23 mouse cellular contexts compared by ENCODE assay signal in genomic region chr11:79519299-79519698, GRCm38 (mm10). TPM values are rescaled to one million over a fixed set of nuclear protein-coding genes. Genes with fewer than 3 reads are reported as not detected.
DNase-seq lines count a peak whose midpoint lies in the region; ATAC-seq lines count a peak whose summit lies in the region.
"Had no signal": no experiment of that assay in that cellular context is flagged by ENCODE, and none has a peak within 500 bp of the region (broad histone marks: within the 10 kb centered on the region; RNA-seq: fewer than 3 reads in every experiment).

No protein-coding gene starts in this region.

- H3K27ac ChIP-seq in midbrain, embryonic 11.5 days (ENCODE audit: low read depth, low read length), result no peak overlapping the region
- no peak overlapping the region for H3K27ac ChIP-seq in midbrain, embryonic 10.5 days (replicated peaks)
- H3K27ac ChIP-seq in brown adipose tissue, adult 24 weeks (replicated peaks; ENCODE audit: low read depth, low read length), result peak overlapping the region; percentile 31; the same call in 1 of the 2 replicates
- H3K27ac ChIP-seq in liver, embryonic 15.5 days (replicated peaks), result no peak overlapping the region
- H3K27ac ChIP-seq: heart, adult 2 months; hindbrain, postnatal 0 days; kidney, postnatal 0 days; midbrain, embryonic 12.5 days; neural tube, embryonic 13.5 days had no signal

- ATAC-seq in midbrain, embryonic 11.5 days (ENCODE audit: low FRiP score), result no peak
- no peak for ATAC-seq in liver, embryonic 15.5 days (ENCODE audit: insufficient read depth)
- ATAC-seq: forebrain, embryonic 14.5 days; hindbrain, postnatal 0 days had no signal

- no peaks in the 10 kb centered on the region for H3K27me3 ChIP-seq in midbrain, embryonic 11.5 days (ENCODE audit: control insufficient read depth, insufficient read depth, low read length)
- no peaks in the 10 kb centered on the region for H3K27me3 ChIP-seq in midbrain, embryonic 10.5 days (ENCODE audit: low read depth, poor library complexity, severe bottlenecking)
- no peaks in the 10 kb centered on the region for H3K27me3 ChIP-seq in liver, embryonic 15.5 days
- H3K27me3 ChIP-seq: midbrain, embryonic 12.5 days; neural tube, embryonic 13.5 days; stomach, embryonic 15.5 days had no signal

- DNase-seq in midbrain, embryonic 11.5 days (ENCODE audit: low spot score, missing footprints), result peak; percentile 59
- no peak for DNase-seq in midbrain, embryonic 10.5 days (ENCODE audit: low spot score)
- DNase-seq in urinary bladder, postnatal 25 days (ENCODE audit: low spot score), result no peak
- no peak for DNase-seq in layer of hippocampus, postnatal 10 days (ENCODE audit: low spot score in 2 of 2)
- DNase-seq in right cerebral cortex, adult 2 months (ENCODE audit: low spot score in 2 of 2), result no peak
- DNase-seq: adrenal gland, postnatal 36 days; cerebellum, adult 2 months; gastrocnemius, postnatal 25 days; heart, adult 2 months; kidney, adult 11 months; lung, adult 2 months; thymus, adult 18-20 months had no signal

- H3K9me3 ChIP-seq in midbrain, embryonic 11.5 days (ENCODE audit: control insufficient read depth, low read length), result no peaks in the 10 kb centered on the region
- H3K9me3 ChIP-seq in midbrain, embryonic 10.5 days (replicated peaks), result no peaks in the 10 kb centered on the region
- no peaks in the 10 kb centered on the region for H3K9me3 ChIP-seq in liver, embryonic 15.5 days (replicated peaks)
- H3K9me3 ChIP-seq: midbrain, embryonic 12.5 days; neural tube, embryonic 13.5 days; stomach, embryonic 15.5 days had no signal

- H3K4me2 ChIP-seq in midbrain, embryonic 11.5 days, result no peak overlapping the region
- H3K4me2 ChIP-seq in liver, embryonic 15.5 days, result peak overlapping the region; percentile 16
- H3K4me2 ChIP-seq: midbrain, embryonic 12.5 days; neural tube, embryonic 13.5 days; stomach, embryonic 15.5 days had no signal

- no peaks in the 10 kb centered on the region for H3K4me1 ChIP-seq in midbrain, embryonic 11.5 days (ENCODE audit: control insufficient read depth, insufficient read depth, low read length)
- H3K4me1 ChIP-seq in midbrain, embryonic 10.5 days, result no peaks in the 10 kb centered on the region
- H3K4me1 ChIP-seq in brown adipose tissue, adult 24 weeks (ENCODE audit: control insufficient read depth, insufficient read depth, insufficient read length, low read length), result no peaks in the 10 kb centered on the region
- H3K4me1 ChIP-seq in liver, embryonic 15.5 days (replicated peaks), result peaks cover 11% of the 10 kb centered on the region
- H3K4me1 ChIP-seq: midbrain, embryonic 12.5 days; neural tube, embryonic 13.5 days; stomach, embryonic 15.5 days had no signal

- 90% methylated on average over 6 of the region's 6 CpGs for WGBS in midbrain, embryonic 11.5 days
- 91% methylated on average over 6 of the region's 6 CpGs for WGBS in midbrain, embryonic 10.5 days
- 50% methylated on average over 6 of the region's 6 CpGs for WGBS in liver, embryonic 15.5 days (ENCODE audit: insufficient replicate concordance)

- no peaks in the 10 kb centered on the region for H3K36me3 ChIP-seq in midbrain, embryonic 11.5 days (ENCODE audit: control insufficient read depth, insufficient read depth, low read length)
- H3K36me3 ChIP-seq in midbrain, embryonic 10.5 days, result peaks cover 7% of the 10 kb centered on the region
- H3K36me3 ChIP-seq in liver, embryonic 15.5 days (replicated peaks), result peaks cover 5% of the 10 kb centered on the region; the same call in 1 of the 2 replicates
- H3K36me3 ChIP-seq: stomach, embryonic 15.5 days had no signal

- H3K4me3 ChIP-seq in midbrain, embryonic 11.5 days (ENCODE audit: low read depth, low read length), result no peak overlapping the region
- no peak overlapping the region for H3K4me3 ChIP-seq in midbrain, embryonic 10.5 days
- no peak overlapping the region for H3K4me3 ChIP-seq in brown adipose tissue, adult 24 weeks (ENCODE audit: insufficient read depth, low read depth, low read length)
- no peak overlapping the region; the same call in 1 of the 2 replicates for H3K4me3 ChIP-seq in liver, embryonic 15.5 days (replicated peaks)
- H3K4me3 ChIP-seq: erythroblast, embryonic 14.5 days; heart, adult 2 months; midbrain, embryonic 12.5 days; neural tube, embryonic 13.5 days; stomach, embryonic 15.5 days had no signal

- no peak overlapping the region for H3K9ac ChIP-seq in midbrain, embryonic 11.5 days (ENCODE audit: low read length)
- no peak overlapping the region for H3K9ac ChIP-seq in liver, embryonic 15.5 days
- H3K9ac ChIP-seq: midbrain, embryonic 12.5 days; neural tube, embryonic 13.5 days; stomach, embryonic 15.5 days had no signal

RNA-seq across cellular contexts. Expression of gene Evi2b, which starts 4.3 kb away (rescaled TPM):
- 0.22 and 0.51 TPM in 2 replicates for polyA plus RNA-seq in midbrain, embryonic 11.5 days (2014; fragmentation: Nextera tagmentation; extraction: Ambion mirVana)
- 0.37 TPM in 1 of 2 replicates, not detected in the other for polyA plus RNA-seq in midbrain, embryonic 10.5 days (2016; fragmentation: Nextera tagmentation; extraction: Ambion mirVana)
- 0.79 and 2.5 TPM in 2 replicates for polyA plus RNA-seq in brown adipose tissue, adult 24 weeks (2012; ENCODE audit: insufficient read depth, insufficient read length, missing spikeins)
- 4.8 and 5.2 TPM in 2 replicates for polyA plus RNA-seq in liver, embryonic 15.5 days (2015; fragmentation: Nextera tagmentation; extraction: Ambion mirVana)
- 1 to 10 TPM in 1 of 2 experiments, under 1 TPM in 1; 0.80 to 1.0 TPM for total RNA-seq in layer of hippocampus, postnatal 10 days (2021)
- total RNA-seq: hindbrain, postnatal 0 days had no signal
- polyA plus RNA-seq: embryonic facial prominence, embryonic 11.5 days; erythroblast, embryonic 14.5 days had no signal

RNA-seq across cellular contexts. Expression of gene Evi2, which starts 11.1 kb away (rescaled TPM):
- 0.83 and 0.84 TPM in 2 replicates for polyA plus RNA-seq in midbrain, embryonic 11.5 days (2014; fragmentation: Nextera tagmentation; extraction: Ambion mirVana)
- polyA plus RNA-seq in midbrain, embryonic 10.5 days (2016; fragmentation: Nextera tagmentation; extraction: Ambion mirVana), result 0.92 and 1.5 TPM in 2 replicates
- polyA plus RNA-seq in brown adipose tissue, adult 24 weeks (2012; ENCODE audit: insufficient read depth, insufficient read length, missing spikeins), result not detected in 2 replicates
- 0.75 and 0.82 TPM in 2 replicates for polyA plus RNA-seq in liver, embryonic 15.5 days (2015; fragmentation: Nextera tagmentation; extraction: Ambion mirVana)
- total RNA-seq in layer of hippocampus, postnatal 10 days (2021), result under 1 TPM in 1 of 2 experiments, not detected in 1; 0.13 TPM

RNA-seq across cellular contexts. Expression of gene Evi2a, which starts 11.1 kb away (rescaled TPM):
- polyA plus RNA-seq in midbrain, embryonic 11.5 days (2014; fragmentation: Nextera tagmentation; extraction: Ambion mirVana), result 3.0 and 4.6 TPM in 2 replicates
- polyA plus RNA-seq in midbrain, embryonic 10.5 days (2016; fragmentation: Nextera tagmentation; extraction: Ambion mirVana), result 1.7 and 2.7 TPM in 2 replicates
- polyA plus RNA-seq in brown adipose tissue, adult 24 weeks (2012; ENCODE audit: insufficient read depth, insufficient read length, missing spikeins), result 4.7 and 6.5 TPM in 2 replicates
- polyA plus RNA-seq in liver, embryonic 15.5 days (2015; fragmentation: Nextera tagmentation; extraction: Ambion mirVana), result 5.9 and 6.3 TPM in 2 replicates
- 1 to 10 TPM; 3.7 to 4.0 TPM for total RNA-seq in layer of hippocampus, postnatal 10 days (2021)

RNA-seq across cellular contexts. Expression of gene Omg, which starts 15.4 kb away (rescaled TPM):
- polyA plus RNA-seq in midbrain, embryonic 11.5 days (2014; fragmentation: Nextera tagmentation; extraction: Ambion mirVana), result 1.9 TPM in 2 replicates
- polyA plus RNA-seq in midbrain, embryonic 10.5 days (2016; fragmentation: Nextera tagmentation; extraction: Ambion mirVana), result 0.28 and 0.29 TPM in 2 replicates
- not detected in 2 replicates for polyA plus RNA-seq in brown adipose tissue, adult 24 weeks (2012; ENCODE audit: insufficient read depth, insufficient read length, missing spikeins)
- not detected in 2 replicates for polyA plus RNA-seq in liver, embryonic 15.5 days (2015; fragmentation: Nextera tagmentation; extraction: Ambion mirVana)
- total RNA-seq in layer of hippocampus, postnatal 10 days (2021), result 10 to 100 TPM; 54.2 to 60.6 TPM
- total RNA-seq: gastrocnemius, postnatal 25 days; heart, adult 2 months; hematopoietic stem cell, adult 5-6 weeks had no signal
- polyA plus RNA-seq: erythroblast, embryonic 14.5 days had no signal
